Mouse (Mus musculus): Measurements from ENCODE around the gene Snrpg. TPM values are rescaled to one million over a fixed set of nuclear protein-coding genes. Genes with fewer than 3 reads are reported as not detected.
A peak's percentile ranks its signal among the peaks of the same experiment; 100 is the strongest.
"Not testable (repeated sequence)": the region's sequence is repeated elsewhere in the genome, so short reads cannot be mapped to it uniquely, and the experiment has no call there.

Snrpg gene
- polyA plus RNA-seq, 1 experiment from 2014 or later, result 475 TPM

DNA sequence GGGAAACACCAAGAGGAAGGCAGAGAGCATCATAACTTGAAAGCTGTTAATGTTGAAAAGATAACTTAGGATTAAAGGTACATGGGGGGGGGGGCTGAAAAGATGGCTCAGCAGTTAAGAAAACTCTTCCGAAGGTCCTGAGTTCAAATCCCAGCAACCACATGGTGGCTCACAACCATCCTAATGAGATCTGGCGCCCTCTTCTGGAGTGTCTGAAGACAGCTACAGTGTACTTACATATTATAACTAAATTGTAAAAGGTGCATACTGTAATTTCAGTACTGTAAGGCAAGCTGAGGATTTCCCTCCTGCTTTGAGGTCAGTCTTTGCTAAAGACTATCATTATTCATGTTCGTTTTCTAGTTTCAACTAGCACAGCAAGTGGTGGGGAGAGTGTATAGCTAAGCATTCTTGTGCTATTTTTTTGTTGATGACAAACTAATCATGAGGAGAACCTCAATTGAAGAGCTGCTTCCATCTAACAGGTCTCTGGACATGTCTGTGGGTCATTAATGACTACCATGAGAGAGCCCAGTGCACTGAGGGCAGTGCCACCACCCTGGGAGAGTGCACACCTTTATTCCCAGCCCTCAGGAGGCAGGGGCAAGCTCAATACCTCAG is 901 bp upstream of the Snrpg start:
- ATAC-seq (ENCODE audit: low read depth) (no peak), DNase-seq (peak; percentile 24)
- Histone ChIP-seq H3K27ac (peak overlapping the region; percentile 86), H3K27me3 (no peaks in the 10 kb centered on the region), H3K36me3 (peaks cover 30% of the 10 kb centered on the region), H3K4me3 (replicated peaks) (peak overlapping the region; percentile 92), H3K9me3 (replicated peaks) (no peaks in the 10 kb centered on the region), H3K4me1 (replicated peaks) (peaks cover 56% of the 10 kb centered on the region), H3K9ac (peak overlapping the region; percentile 79), H3K4me2 (peak overlapping the region; percentile 90)
- 64% methylated on average over 3 of the region's 3 CpGs for WGBS (ENCODE audit: insufficient replicate concordance)

GRCm38 (mm10) chr6:86371340-86371911 is 322 bp downstream of the Snrpg start:
- peak; percentile 93 for DNase-seq
- Histone ChIP-seq H3K36me3 (peaks cover 40% of the 10 kb centered on the region), H3K4me2 (peak overlapping the region; percentile 90), H3K27me3 (no peaks in the 10 kb centered on the region), H3K4me3 (replicated peaks) (peak overlapping the region; percentile 92), H3K4me1 (replicated peaks) (peaks cover 48% of the 10 kb centered on the region), H3K9me3 (replicated peaks) (no peaks in the 10 kb centered on the region), H3K9ac (peak overlapping the region; percentile 91), H3K27ac (peak overlapping the region; percentile 86)
- peak; percentile 93 for ATAC-seq (ENCODE audit: low read depth)
- under 1% methylated on average over 50 of the region's 50 CpGs for WGBS (ENCODE audit: insufficient replicate concordance)

GRCm38 (mm10) chr6:86371950-86372516 is 929 bp downstream of the Snrpg start:
- H3K4me3 ChIP-seq (replicated peaks), result peak overlapping the region; percentile 92
- ATAC-seq (ENCODE audit: low read depth) (no peak), DNase-seq (no peak)
- H3K36me3 ChIP-seq, result peaks cover 46% of the 10 kb centered on the region
- H3K27me3 ChIP-seq, result no peaks in the 10 kb centered on the region
- peak overlapping the region; percentile 91 for H3K9ac ChIP-seq
- 2% methylated on average over 12 of the region's 12 CpGs for WGBS (ENCODE audit: insufficient replicate concordance)
- H3K27ac ChIP-seq, result peak overlapping the region; percentile 86
- peaks cover 42% of the 10 kb centered on the region for H3K4me1 ChIP-seq (replicated peaks)
- H3K4me2 ChIP-seq, result peak overlapping the region; percentile 90
- no peaks in the 10 kb centered on the region for H3K9me3 ChIP-seq (replicated peaks)

DNA sequence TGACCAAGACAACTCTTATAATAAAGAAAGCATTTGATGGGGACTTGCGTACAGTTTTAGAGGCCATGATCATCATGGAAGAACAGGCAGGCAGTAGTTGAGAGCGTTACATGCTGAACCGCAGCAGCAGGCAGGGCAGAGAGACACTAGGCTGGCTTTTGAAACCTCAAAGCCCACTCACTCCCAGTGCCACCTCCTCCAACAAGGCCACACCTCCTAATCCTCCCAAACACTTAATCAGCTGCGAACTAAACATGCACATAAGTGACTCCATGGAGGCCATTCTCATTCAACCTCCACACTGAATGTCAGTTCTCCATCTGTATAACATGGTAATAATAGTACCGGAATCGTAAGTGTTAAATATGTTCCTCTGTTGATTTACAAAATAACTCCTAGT is 2.5 kb downstream of the Snrpg start:
- Histone ChIP-seq H3K27me3 (no peaks in the 10 kb centered on the region), H3K4me3 (replicated peaks) (0 out of 2 replicates have a peak overlapping the region, but pooled peaks have one; percentile 92), H3K9me3 (replicated peaks) (no peaks in the 10 kb centered on the region), H3K36me3 (peaks cover 53% of the 10 kb centered on the region), H3K9ac (no peak overlapping the region), H3K4me1 (replicated peaks) (peaks cover 29% of the 10 kb centered on the region), H3K27ac (no peak overlapping the region), H3K4me2 (peak overlapping the region; percentile 90)
- no peak for ATAC-seq (ENCODE audit: low read depth)
- WGBS (ENCODE audit: insufficient replicate concordance), result 88% methylated on average over 6 of the region's 6 CpGs
- DNase-seq, result no peak

DNA sequence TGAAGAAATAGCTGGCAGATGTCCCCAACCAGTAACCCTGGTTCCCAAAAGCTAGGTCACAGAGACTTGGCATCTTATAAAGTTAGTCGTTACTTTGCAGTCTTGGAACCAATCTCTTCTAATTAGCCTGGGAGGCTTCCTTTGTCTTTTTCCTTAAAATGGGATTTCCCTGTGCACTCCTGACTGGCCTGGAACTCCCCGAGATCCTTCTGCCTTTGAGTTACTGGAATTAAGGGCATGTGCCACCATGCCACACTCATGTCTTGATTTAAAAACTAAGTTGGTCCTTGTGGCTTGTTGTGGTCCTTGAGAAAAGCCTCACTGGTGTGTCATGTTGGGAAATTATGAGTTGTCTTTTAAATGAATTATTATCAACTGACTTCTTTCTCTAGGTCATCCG is 7.2 kb downstream of the Snrpg start:
- Histone ChIP-seq H3K4me1 (replicated peaks) (peaks cover 4% of the 10 kb centered on the region), H3K9me3 (replicated peaks) (no peaks in the 10 kb centered on the region), H3K4me3 (replicated peaks) (no peak overlapping the region), H3K27me3 (no peaks in the 10 kb centered on the region), H3K27ac (no peak overlapping the region), H3K4me2 (no peak overlapping the region), H3K9ac (no peak overlapping the region), H3K36me3 (peaks cover 61% of the 10 kb centered on the region)
- 82% methylated on average over 3 of the region's 3 CpGs for WGBS (ENCODE audit: insufficient replicate concordance)
- ATAC-seq (ENCODE audit: low read depth) (no peak), DNase-seq (no peak)

DNA sequence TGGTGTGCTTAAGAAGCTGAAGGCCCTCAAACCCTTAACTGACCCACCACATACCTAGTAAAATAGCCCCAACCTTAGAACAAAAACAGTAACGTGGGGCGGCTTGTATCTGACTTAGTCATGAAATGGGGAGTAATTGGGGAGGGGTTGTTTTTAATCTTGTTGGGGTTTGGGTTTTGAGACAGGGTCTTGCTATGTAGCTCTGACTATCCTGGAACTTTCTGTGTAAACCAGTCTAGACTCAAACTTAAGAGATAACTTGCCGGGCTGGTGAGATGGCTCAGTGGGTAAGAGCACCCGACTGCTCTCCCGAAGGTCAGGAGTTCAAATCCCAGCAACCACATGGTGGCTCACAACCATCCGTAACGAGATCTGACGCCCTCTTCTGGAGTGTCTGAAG is 9.0 kb downstream of the Snrpg start:
- not testable (repeated sequence) for H3K4me3 ChIP-seq (replicated peaks); H3K27me3 ChIP-seq; H3K9me3 ChIP-seq (replicated peaks); H3K4me2 ChIP-seq; DNase-seq; H3K9ac ChIP-seq; H3K27ac ChIP-seq
- ATAC-seq (ENCODE audit: low read depth), result peak; percentile 37; the same call in 1 of the 2 replicates
- WGBS (ENCODE audit: insufficient replicate concordance), result 55% methylated on average over 8 of the region's 8 CpGs
- peaks cover 45% of the 10 kb centered on the region for H3K36me3 ChIP-seq
- H3K4me1 ChIP-seq (replicated peaks), result peaks cover 14% of the 10 kb centered on the region

GRCm38 (mm10) chr6:86382551-86382950 is 11.4 kb downstream of the Snrpg start:
- H3K9me3 ChIP-seq (replicated peaks), result no peaks in the 10 kb centered on the region
- H3K27me3 ChIP-seq, result no peaks in the 10 kb centered on the region
- H3K4me3 ChIP-seq (replicated peaks), result no peak overlapping the region
- peaks cover 31% of the 10 kb centered on the region for H3K36me3 ChIP-seq
- peaks cover 19% of the 10 kb centered on the region for H3K4me1 ChIP-seq (replicated peaks)
- DNase-seq (no peak), ATAC-seq (ENCODE audit: low read depth) (no peak)
- H3K4me2 ChIP-seq, result no peak overlapping the region
- H3K27ac ChIP-seq, result no peak overlapping the region
- no peak overlapping the region for H3K9ac ChIP-seq

DNA sequence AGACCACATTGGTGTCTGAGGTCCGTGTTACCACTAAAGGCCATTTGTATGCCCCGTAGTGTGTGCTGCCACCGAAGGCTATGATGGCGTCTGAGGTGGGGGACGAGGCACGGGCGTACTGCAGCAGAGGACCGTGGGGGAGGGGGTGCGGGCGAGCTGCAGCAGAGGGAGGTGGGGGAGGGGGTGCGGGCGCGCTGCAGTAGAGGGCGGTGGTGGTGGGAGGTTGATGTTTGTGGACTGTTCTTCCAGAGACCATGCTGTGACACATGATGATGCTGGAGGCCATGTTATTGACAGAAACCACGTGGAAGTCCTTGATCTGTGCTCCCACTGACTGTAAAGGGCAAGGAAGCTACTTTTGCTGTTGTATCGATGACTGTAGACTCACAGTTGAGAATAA is 12.3 kb downstream of the Snrpg start:
- Histone ChIP-seq H3K4me3 (replicated peaks) (no peak overlapping the region), H3K9me3 (replicated peaks) (no peaks in the 10 kb centered on the region), H3K27me3 (no peaks in the 10 kb centered on the region), H3K4me2 (no peak overlapping the region), H3K4me1 (replicated peaks) (peaks cover 22% of the 10 kb centered on the region), H3K9ac (no peak overlapping the region), H3K27ac (no peak overlapping the region), H3K36me3 (peaks cover 31% of the 10 kb centered on the region)
- peak; percentile 21; the same call in 1 of the 2 replicates for ATAC-seq (ENCODE audit: low read depth)
- DNase-seq, result no peak
- 34% methylated on average over 16 of the region's 16 CpGs for WGBS (ENCODE audit: insufficient replicate concordance)

- 47% methylated on average over 4 of the region's 4 CpGs for WGBS (ENCODE audit: insufficient replicate concordance)
- Histone ChIP-seq H3K4me3 (replicated peaks) (no peak overlapping the region), H3K27me3 (no peaks in the 10 kb centered on the region), H3K9me3 (replicated peaks) (no peaks in the 10 kb centered on the region), H3K27ac (peak overlapping the region; percentile 56), H3K36me3 (peaks cover 31% of the 10 kb centered on the region), H3K4me1 (replicated peaks) (peaks cover 25% of the 10 kb centered on the region), H3K9ac (no peak overlapping the region), H3K4me2 (no peak overlapping the region)
- ATAC-seq (ENCODE audit: low read depth), result peak; percentile 28; the same call in 1 of the 2 replicates
- no peak for DNase-seq
Observed at GRCm38 (mm10) chr6:86384692-86385091, 13.6 kb downstream of the Snrpg start.

GRCm38 (mm10) chr6:86385362-86386104 is 14.4 kb downstream of the Snrpg start:
- H3K27me3 ChIP-seq, result no peaks in the 10 kb centered on the region
- no peak for DNase-seq
- H3K9me3 ChIP-seq (replicated peaks), result no peaks in the 10 kb centered on the region
- H3K4me2 ChIP-seq, result no peak overlapping the region
- H3K4me1 ChIP-seq (replicated peaks), result peaks cover 25% of the 10 kb centered on the region
- H3K27ac ChIP-seq, result peak overlapping the region; percentile 56
- H3K36me3 ChIP-seq, result peaks cover 38% of the 10 kb centered on the region
- no peak overlapping the region for H3K4me3 ChIP-seq (replicated peaks)
- WGBS (ENCODE audit: insufficient replicate concordance), result 67% methylated on average over 5 of the region's 5 CpGs
- H3K9ac ChIP-seq, result no peak overlapping the region
- ATAC-seq (ENCODE audit: low read depth), result peak; percentile 56

GRCm38 (mm10) chr6:86387313-86387712 is 16.2 kb downstream of the Snrpg start:
- Histone ChIP-seq H3K27ac (no peak overlapping the region), H3K4me2 (no peak overlapping the region), H3K4me1 (replicated peaks) (peaks cover 25% of the 10 kb centered on the region), H3K4me3 (replicated peaks) (no peak overlapping the region), H3K9ac (no peak overlapping the region), H3K27me3 (no peaks in the 10 kb centered on the region), H3K9me3 (replicated peaks) (no peaks in the 10 kb centered on the region), H3K36me3 (peaks cover 56% of the 10 kb centered on the region)
- DNase-seq (no peak), ATAC-seq (ENCODE audit: low read depth) (no peak)
- 78% methylated on average over 12 of the region's 12 CpGs for WGBS (ENCODE audit: insufficient replicate concordance)

Data from liver, embryonic 13.5 days (tissue).